Mouse (Mus musculus) erythroblast, embryonic 14.5 days (primary cell): ENCODE measurements around the gene Ltc4s.

Source experiments
- GATA1 ChIP-seq: IDR thresholded peaks from 2 replicates; pipeline ENCODE4 v1.6.1; 2012; ENCODE audit warnings: low read length, inconsistent platforms, mixed read lengths
- TAL1 ChIP-seq: IDR thresholded peaks from 3 replicates; pipeline ENCODE4 v1.6.1; 2012; ENCODE audit warnings: low read length, inconsistent platforms, mixed read lengths

- TF ChIP-seq TAL1 (no peak), GATA1 (no peak)
These were observed 27.5 kb upstream of the Ltc4s start for GRCm38 (mm10) chr11:50265931-50266330.
